In the genomic region with DNA sequence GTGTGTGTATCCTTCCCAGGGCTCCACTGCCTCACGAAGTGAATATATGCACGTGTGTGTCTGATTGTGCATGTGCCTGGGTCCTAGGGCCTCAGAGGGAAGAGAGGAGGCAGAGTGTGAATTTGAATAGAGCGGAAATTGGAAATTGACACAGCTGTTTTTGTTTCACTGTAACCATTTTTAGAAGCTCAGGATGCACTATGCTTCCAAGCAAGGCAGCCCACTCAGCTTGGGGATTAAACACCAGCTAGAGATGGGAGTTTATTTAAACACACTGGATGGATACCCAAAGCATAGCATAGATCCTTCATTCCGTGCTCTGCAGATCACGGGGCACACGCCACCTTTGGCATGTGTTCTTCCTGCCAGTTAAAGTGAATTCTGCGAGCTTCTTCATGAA, we compare ENCODE assay signal across 11 mouse cellular contexts.
"Had no signal": no experiment of that assay in that cellular context is flagged by ENCODE, and none has a peak within 500 bp of the region (broad histone marks: within the 10 kb centered on the region; RNA-seq: fewer than 3 reads in every experiment).

No protein-coding gene starts in this region.

- ATAC-seq: midbrain, embryonic 16.5 days had no signal

- DNase-seq: lung, adult 18-20 months; lung, embryonic 14.5 days; lung, postnatal 10 days; lung, postnatal 4 days; midbrain, embryonic 14.5 days; retina, postnatal 1 day; spleen, adult 18-20 months; thymus, adult 2 months; thymus, postnatal 25 days; thymus, postnatal 4 days had no signal
